Mouse (Mus musculus) stomach, postnatal 0 days (tissue): ENCODE measurements at regions not wholly inside any gene's neighbourhood (a gene's known extent, or its start where the extent isn't known, plus 50 kb on each side); places are given as distances from the start of the nearest gene placed in this dataset.

Source experiments
- ATAC-seq: fragments of 200-750 bp; cut with Nextera tagmentation; 2 replicates; pipeline ENCODE4 v1.8.0; 2017; ENCODE audit not compliant: low FRiP score, low TSS enrichment
- DNase-seq: peaks from one replicate; pipeline ENCODE4 v3.0.0-alpha.2; 2016; ENCODE audit warnings: low spot score
- H3K27ac ChIP-seq: fragments of 300-500 bp; sonication (generic); replicated peaks from 2 replicates; pipeline ENCODE4 v1.5.1; 2014; ENCODE audit warnings: mild to moderate bottlenecking, control low read depth
- H3K27me3 ChIP-seq: fragments of 300-500 bp; sonication (generic); 2 replicates; pipeline ENCODE4 v1.6.1; 2014; ENCODE audit warnings: low read length; ENCODE audit not compliant: control insufficient read depth, insufficient read depth
- H3K36me3 ChIP-seq: fragments of 300-500 bp; sonication (generic); 2 replicates; pipeline ENCODE4 v1.6.1; 2014; ENCODE audit warnings: low read length, mixed read lengths; ENCODE audit not compliant: control insufficient read depth, insufficient read depth
- H3K4me1 ChIP-seq: fragments of 300-500 bp; sonication (generic); replicated peaks from 2 replicates; pipeline ENCODE4 v1.6.1; 2014; ENCODE audit warnings: antibody characterized with exemption; ENCODE audit not compliant: control insufficient read depth, insufficient read depth
- H3K4me2 ChIP-seq: fragments of 300-500 bp; sonication (generic); replicated peaks from 2 replicates; pipeline ENCODE4 v1.6.1; 2014; ENCODE audit warnings: low read depth, mild to moderate bottlenecking, control low read depth, moderate library complexity
- H3K4me3 ChIP-seq: fragments of 300-500 bp; sonication (generic); 2 replicates; pipeline ENCODE4 v1.5.1; 2014; ENCODE audit warnings: low read depth, low read length, control low read depth
- H3K9ac ChIP-seq: fragments of 300-500 bp; sonication (generic); 2 replicates; pipeline ENCODE4 v1.6.1; 2014; ENCODE audit warnings: mild to moderate bottlenecking, low read length, control low read depth, mixed read lengths
- H3K9me3 ChIP-seq: fragments of 300-500 bp; sonication (generic); 2 replicates; pipeline ENCODE4 v1.6.1; 2016; ENCODE audit warnings: low read length; ENCODE audit not compliant: control insufficient read depth
- CTCF ChIP-seq: IDR thresholded peaks from 2 replicates; pipeline ENCODE4 v1.5.1; 2016; ENCODE audit warnings: antibody characterized with exemption, low read depth, mild to moderate bottlenecking, moderate library complexity
- EP300 ChIP-seq: optimal IDR thresholded peaks from 2 replicates; pipeline ENCODE3; 2016; ENCODE audit warnings: antibody characterized with exemption
- WGBS: fragments of 180-500 bp; shearing (Covaris S2); extraction: QIAGEN DNeasy Blood & Tissue Kit; methylation state at CpG from one replicate; pipeline ENCODE4 v1.1.7; 2014; 5-methylcytosine and 5-hydroxymethylcytosine counted together

DNA sequence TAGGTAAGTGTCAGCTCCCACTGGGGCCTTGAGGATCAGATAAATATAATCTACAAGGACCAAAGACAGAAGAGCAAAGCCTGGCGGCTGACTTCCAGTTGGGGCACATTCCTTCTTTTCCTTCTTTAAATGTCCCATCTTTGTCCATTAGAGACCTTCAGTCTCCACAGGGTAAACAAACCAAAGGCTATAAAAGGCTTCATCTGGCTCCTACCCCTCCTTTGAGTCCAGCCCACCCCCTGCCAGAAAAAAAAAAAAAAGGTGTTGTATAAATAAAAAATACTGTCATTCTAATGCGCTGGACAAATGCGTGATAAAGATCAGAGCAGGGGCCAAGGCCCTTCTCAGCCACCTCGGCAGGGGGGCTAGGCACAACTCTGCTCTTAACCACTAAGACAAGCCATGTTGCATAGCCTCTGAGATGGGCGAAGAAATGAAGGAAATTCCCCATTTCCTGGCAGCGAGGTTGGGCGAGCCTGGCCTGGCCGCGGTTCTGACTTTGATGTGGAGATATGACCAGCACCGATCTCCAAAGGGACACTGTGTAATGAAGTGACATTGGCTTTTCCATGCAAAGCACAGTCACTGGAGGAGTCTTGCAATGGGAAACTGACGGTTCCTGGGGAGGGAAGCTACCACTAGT is 492.0 kb downstream of the Med13l start:
- TF ChIP-seq EP300 (no peak), CTCF (no peak)
- H3K4me2 ChIP-seq: no peak overlapping the region
- H3K9ac ChIP-seq: no peak overlapping the region
- no peaks in the 10 kb centered on the region for H3K27me3 ChIP-seq
- ATAC-seq: no peak
- DNase-seq: no peak
- H3K27ac ChIP-seq: no peak overlapping the region
- H3K36me3 ChIP-seq: no peaks in the 10 kb centered on the region
- H3K9me3 ChIP-seq: no peaks in the 10 kb centered on the region
- WGBS: 32% methylated on average over 11 of the region's 11 CpGs
- no peaks in the 10 kb centered on the region for H3K4me1 ChIP-seq
- no peak overlapping the region for H3K4me3 ChIP-seq

DNA sequence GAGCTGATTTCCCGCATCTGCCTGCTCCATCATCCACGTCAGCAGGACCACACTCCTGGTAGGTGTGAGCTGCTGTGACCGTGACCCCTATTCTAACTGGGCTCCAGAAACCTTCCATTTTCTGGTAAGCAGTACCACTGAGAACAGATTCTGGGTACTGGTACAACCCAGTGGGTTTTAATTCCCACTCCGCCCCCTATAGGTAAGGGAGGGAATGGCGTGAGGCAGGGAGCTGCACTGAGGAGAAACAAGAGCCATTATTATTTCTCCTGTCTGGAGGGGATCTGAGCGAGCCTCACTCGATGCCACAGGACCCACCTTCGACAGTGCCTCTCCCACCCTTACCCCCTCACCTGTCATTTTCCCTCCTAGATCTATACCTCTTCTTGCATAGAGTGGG is 493.3 kb downstream of the Med13l start:
- 82% methylated on average over 8 of the region's 8 CpGs for WGBS
- no peaks in the 10 kb centered on the region for H3K9me3 ChIP-seq
- peak; percentile 51 for TF ChIP-seq CTCF
- no peak for TF ChIP-seq EP300
- H3K4me1 ChIP-seq: no peaks in the 10 kb centered on the region
- H3K9ac ChIP-seq: no peak overlapping the region
- no peak for DNase-seq
- H3K27me3 ChIP-seq: no peaks in the 10 kb centered on the region
- H3K27ac ChIP-seq: no peak overlapping the region
- H3K36me3 ChIP-seq: no peaks in the 10 kb centered on the region
- H3K4me2 ChIP-seq: no peak overlapping the region
- H3K4me3 ChIP-seq: no peak overlapping the region
- ATAC-seq: no peak

DNA sequence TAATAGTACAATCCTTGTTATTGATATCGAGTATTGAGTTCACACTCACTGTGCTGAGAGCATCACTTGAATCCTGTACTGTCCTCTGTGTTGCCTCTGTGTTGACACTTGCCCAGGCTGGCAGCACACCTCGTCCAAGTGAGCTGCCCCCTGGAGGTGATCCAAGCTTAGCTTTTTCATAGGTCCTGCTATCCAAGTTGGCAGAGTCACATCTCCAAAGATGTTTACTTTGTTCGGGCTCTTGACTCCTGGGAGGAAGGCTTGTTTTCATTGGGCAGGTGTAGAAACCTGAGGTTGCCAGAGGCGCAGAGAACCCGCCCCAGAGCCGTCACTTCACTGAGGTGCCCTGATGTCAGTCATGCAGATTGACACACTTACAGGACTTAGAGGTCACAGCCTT is 493.9 kb downstream of the Med13l start:
- ATAC-seq (no peak), DNase-seq (no peak)
- H3K4me2 ChIP-seq: no peak overlapping the region
- TF ChIP-seq CTCF (no peak), EP300 (no peak)
- H3K4me3 ChIP-seq: no peak overlapping the region
- H3K4me1 ChIP-seq: no peaks in the 10 kb centered on the region
- H3K36me3 ChIP-seq: no peaks in the 10 kb centered on the region
- no peak overlapping the region for H3K9ac ChIP-seq
- H3K27ac ChIP-seq: no peak overlapping the region
- WGBS: 49% methylated on average over 6 of the region's 6 CpGs
- no peaks in the 10 kb centered on the region for H3K27me3 ChIP-seq
- H3K9me3 ChIP-seq: no peaks in the 10 kb centered on the region

GRCm38 (mm10) chr5:119055430-119055829 is 495.0 kb downstream of the Med13l start:
- Histone ChIP-seq H3K4me2 (no peak overlapping the region), H3K36me3 (no peaks in the 10 kb centered on the region), H3K9me3 (no peaks in the 10 kb centered on the region), H3K27me3 (no peaks in the 10 kb centered on the region), H3K4me1 (no peaks in the 10 kb centered on the region), H3K4me3 (no peak overlapping the region), H3K9ac (no peak overlapping the region), H3K27ac (no peak overlapping the region)
- DNase-seq: peak; percentile 37
- ATAC-seq: peak; percentile 65; the same call in 1 of the 2 replicates
- WGBS: 16% methylated on average over 12 of the region's 12 CpGs
- TF ChIP-seq CTCF (no peak), EP300 (no peak)

DNA sequence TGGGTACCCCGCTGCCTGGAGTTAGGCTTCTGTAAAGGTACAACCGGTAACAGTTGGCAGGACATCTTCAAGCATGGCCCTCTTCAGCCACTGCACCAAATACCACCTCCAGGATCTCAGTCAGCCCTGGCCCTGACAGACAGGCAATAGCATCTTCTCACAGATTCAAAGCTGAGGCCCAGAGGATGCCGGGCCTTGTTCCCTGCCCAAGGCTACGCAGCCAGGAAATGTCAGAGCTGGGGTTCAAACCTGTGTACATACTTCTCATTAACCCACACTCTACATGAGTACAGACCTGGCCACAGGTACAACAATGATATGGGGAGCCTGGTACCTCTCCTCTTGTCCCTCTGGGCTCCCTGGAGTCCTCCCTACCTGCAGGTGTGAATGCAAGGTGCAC is 497.3 kb downstream of the Med13l start:
- 90% methylated on average over 4 of the region's 4 CpGs for WGBS
- Histone ChIP-seq H3K27ac (no peak overlapping the region), H3K36me3 (no peaks in the 10 kb centered on the region), H3K4me1 (no peaks in the 10 kb centered on the region), H3K9me3 (no peaks in the 10 kb centered on the region), H3K4me3 (no peak overlapping the region), H3K9ac (no peak overlapping the region), H3K4me2 (no peak overlapping the region), H3K27me3 (no peaks in the 10 kb centered on the region)
- TF ChIP-seq CTCF (no peak), EP300 (no peak)
- DNase-seq (no peak), ATAC-seq (no peak)

DNA sequence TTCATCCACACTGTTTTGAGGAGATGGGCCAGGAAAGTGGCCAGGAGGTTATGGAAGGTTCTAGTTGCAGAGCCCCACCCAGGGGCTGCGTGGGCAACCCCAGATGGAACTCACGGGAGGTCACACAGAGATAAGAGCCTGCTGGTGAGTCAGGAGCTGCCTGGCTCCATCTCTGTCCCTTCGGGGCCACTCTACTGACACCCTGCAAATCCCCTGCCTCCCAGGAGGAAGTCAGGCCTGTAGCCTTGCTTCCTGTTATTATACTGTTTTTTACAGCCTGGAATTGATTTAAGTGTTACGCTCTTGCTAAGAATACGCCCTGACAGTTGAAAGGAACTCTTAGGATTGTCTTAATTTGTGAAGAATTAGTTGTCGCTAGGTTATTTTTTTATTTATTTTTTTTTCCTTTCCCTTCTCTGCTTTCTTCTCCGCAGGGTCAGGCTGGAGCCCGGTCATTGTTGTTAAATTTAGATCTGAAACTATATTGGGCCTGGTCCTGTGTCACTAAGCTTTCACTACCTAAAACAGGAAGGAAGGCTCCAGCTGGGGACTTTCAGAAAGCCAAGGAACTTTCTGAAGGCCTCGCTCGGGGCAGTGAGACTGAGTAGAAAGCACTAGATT is 497.9 kb downstream of the Med13l start:
- no peak overlapping the region for H3K4me2 ChIP-seq
- H3K9ac ChIP-seq: no peak overlapping the region
- 64% methylated on average over 10 of the region's 10 CpGs for WGBS
- no peaks in the 10 kb centered on the region for H3K9me3 ChIP-seq
- no peak for TF ChIP-seq CTCF
- no peak for TF ChIP-seq EP300
- H3K4me1 ChIP-seq: no peaks in the 10 kb centered on the region
- H3K27ac ChIP-seq: no peak overlapping the region
- H3K27me3 ChIP-seq: no peaks in the 10 kb centered on the region
- H3K4me3 ChIP-seq: no peak overlapping the region
- H3K36me3 ChIP-seq: no peaks in the 10 kb centered on the region
- no peak for DNase-seq
- ATAC-seq: no peak; the same call in 1 of the 2 replicates
